Mouse (Mus musculus): ENCODE measurements around the gene Rab35. TPM values are rescaled to one million over a fixed set of nuclear protein-coding genes. Genes with fewer than 3 reads are reported as not detected.

Gene Rab35
- polyA plus RNA-seq, 2 experiments, result 19.8 to 62.6 TPM

GRCm38 (mm10) chr5:115630291-115630690 lies 1.4 kb upstream of the Rab35 start:
- Histone ChIP-seq H3K9me3 (ENCODE audit: control insufficient read depth, low read length) (no peaks in the 10 kb centered on the region), H3K4me3 (replicated peaks; ENCODE audit: low read length) (0 out of 2 replicates have a peak overlapping the region, but pooled peaks have one; percentile 81), H3K27me3 (ENCODE audit: control insufficient read depth, insufficient read depth, low read length) (no peaks in the 10 kb centered on the region), H3K9ac (ENCODE audit: low read depth, low read length, severe bottlenecking) (no peak overlapping the region), H3K36me3 (ENCODE audit: control insufficient read depth, insufficient read depth, low read length) (peaks cover 5% of the 10 kb centered on the region), H3K4me2 (replicated peaks; ENCODE audit: low read depth, low read length, severe bottlenecking) (no peak overlapping the region), H3K27ac (replicated peaks; ENCODE audit: low read depth, low read length) (no peak overlapping the region), H3K4me1 (ENCODE audit: control insufficient read depth, insufficient read depth, low read length) (peaks cover 14% of the 10 kb centered on the region)
- DNase-seq (ENCODE audit: low spot score), result no peak
- TF ChIP-seq POLR2A (IDR thresholded peaks at IDR 0.05; ENCODE audit: borderline replicate concordance, extremely low read depth, insufficient read depth, insufficient read length), result no peak
- WGBS, result 37% methylated on average over 5 of the region's 5 CpGs
- ATAC-seq (ENCODE audit: low FRiP score, low read depth), result no peak

GRCm38 (mm10) chr5:115632358-115632714 lies 628 bp downstream of the Rab35 start:
- Histone ChIP-seq H3K27me3 (ENCODE audit: control insufficient read depth, insufficient read depth, low read length) (no peaks in the 10 kb centered on the region), H3K4me2 (replicated peaks; ENCODE audit: low read depth, low read length, severe bottlenecking) (peak overlapping the region; percentile 74), H3K36me3 (ENCODE audit: control insufficient read depth, insufficient read depth, low read length) (peaks cover 6% of the 10 kb centered on the region), H3K4me1 (ENCODE audit: control insufficient read depth, insufficient read depth, low read length) (peaks cover 14% of the 10 kb centered on the region), H3K27ac (replicated peaks; ENCODE audit: low read depth, low read length) (peak overlapping the region; percentile 67; the same call in 1 of the 2 replicates), H3K9ac (ENCODE audit: low read depth, low read length, severe bottlenecking) (peak overlapping the region; percentile 83), H3K4me3 (replicated peaks; ENCODE audit: low read length) (peak overlapping the region; percentile 81), H3K9me3 (ENCODE audit: control insufficient read depth, low read length) (no peaks in the 10 kb centered on the region)
- DNase-seq (ENCODE audit: low spot score), result no peak
- ATAC-seq (ENCODE audit: low FRiP score, low read depth), result peak; percentile 1; the same call in 1 of the 2 replicates
- 3% methylated on average over 15 of the region's 30 CpGs for WGBS
- TF ChIP-seq POLR2A (IDR thresholded peaks at IDR 0.05; ENCODE audit: borderline replicate concordance, extremely low read depth, insufficient read depth, insufficient read length), result no peak

- ATAC-seq (ENCODE audit: low FRiP score, low read depth) (no peak), DNase-seq (ENCODE audit: low spot score) (no peak)
- peaks cover 14% of the 10 kb centered on the region for H3K4me1 ChIP-seq (ENCODE audit: control insufficient read depth, insufficient read depth, low read length)
- H3K27ac ChIP-seq (replicated peaks; ENCODE audit: low read depth, low read length), result no peak overlapping the region
- TF ChIP-seq POLR2A (IDR thresholded peaks at IDR 0.05; ENCODE audit: borderline replicate concordance, extremely low read depth, insufficient read depth, insufficient read length), result no peak
- 55% methylated on average over 4 of the region's 4 CpGs for whole genome bisulfite sequencing
- peak overlapping the region; percentile 83; the same call in 1 of the 2 replicates for H3K9ac ChIP-seq (ENCODE audit: low read depth, low read length, severe bottlenecking)
- peak overlapping the region; percentile 74 for H3K4me2 ChIP-seq (replicated peaks; ENCODE audit: low read depth, low read length, severe bottlenecking)
- H3K36me3 ChIP-seq (ENCODE audit: control insufficient read depth, insufficient read depth, low read length), result peaks cover 9% of the 10 kb centered on the region
- no peaks in the 10 kb centered on the region for H3K9me3 ChIP-seq (ENCODE audit: control insufficient read depth, low read length)
- no peaks in the 10 kb centered on the region for H3K27me3 ChIP-seq (ENCODE audit: control insufficient read depth, insufficient read depth, low read length)
- peak overlapping the region; percentile 81 for H3K4me3 ChIP-seq (replicated peaks; ENCODE audit: low read length)
Measured at GRCm38 (mm10) chr5:115633060-115633459, 1.4 kb downstream of the Rab35 start.

- 92% methylated on average over 8 of the region's 8 CpGs for WGBS
- no peak for DNase-seq (ENCODE audit: low spot score)
- no peaks in the 10 kb centered on the region for H3K9me3 ChIP-seq (ENCODE audit: control insufficient read depth, low read length)
- no peaks in the 10 kb centered on the region for H3K27me3 ChIP-seq (ENCODE audit: control insufficient read depth, insufficient read depth, low read length)
- H3K36me3 ChIP-seq (ENCODE audit: control insufficient read depth, insufficient read depth, low read length), result peaks cover 18% of the 10 kb centered on the region
- no peak overlapping the region for H3K4me3 ChIP-seq (replicated peaks; ENCODE audit: low read length)
- no peak overlapping the region for H3K9ac ChIP-seq (ENCODE audit: low read depth, low read length, severe bottlenecking)
- H3K4me1 ChIP-seq (ENCODE audit: control insufficient read depth, insufficient read depth, low read length), result peaks cover 14% of the 10 kb centered on the region
- ATAC-seq (ENCODE audit: low FRiP score, low read depth), result no peak
- no peak for TF ChIP-seq POLR2A (IDR thresholded peaks at IDR 0.05; ENCODE audit: borderline replicate concordance, extremely low read depth, insufficient read depth, insufficient read length)
- no peak overlapping the region for H3K27ac ChIP-seq (replicated peaks; ENCODE audit: low read depth, low read length)
- no peak overlapping the region for H3K4me2 ChIP-seq (replicated peaks; ENCODE audit: low read depth, low read length, severe bottlenecking)
Measured at GRCm38 (mm10) chr5:115634046-115634445, 2.3 kb downstream of the Rab35 start.

- no peak for ATAC-seq (ENCODE audit: low FRiP score, low read depth)
- TF ChIP-seq POLR2A (IDR thresholded peaks at IDR 0.05; ENCODE audit: borderline replicate concordance, extremely low read depth, insufficient read depth, insufficient read length), result no peak
- WGBS, result 86% methylated on average over 6 of the region's 6 CpGs
- peaks cover 33% of the 10 kb centered on the region for H3K36me3 ChIP-seq (ENCODE audit: control insufficient read depth, insufficient read depth, low read length)
- peaks cover 14% of the 10 kb centered on the region for H3K4me1 ChIP-seq (ENCODE audit: control insufficient read depth, insufficient read depth, low read length)
- no peak overlapping the region for H3K4me3 ChIP-seq (replicated peaks; ENCODE audit: low read length)
- H3K4me2 ChIP-seq (replicated peaks; ENCODE audit: low read depth, low read length, severe bottlenecking), result no peak overlapping the region
- no peaks in the 10 kb centered on the region for H3K27me3 ChIP-seq (ENCODE audit: control insufficient read depth, insufficient read depth, low read length)
- no peaks in the 10 kb centered on the region for H3K9me3 ChIP-seq (ENCODE audit: control insufficient read depth, low read length)
- no peak overlapping the region for H3K9ac ChIP-seq (ENCODE audit: low read depth, low read length, severe bottlenecking)
- DNase-seq (ENCODE audit: low spot score), result no peak
- H3K27ac ChIP-seq (replicated peaks; ENCODE audit: low read depth, low read length), result no peak overlapping the region
Measured at GRCm38 (mm10) chr5:115635536-115635935, 3.8 kb downstream of the Rab35 start.

- no peaks in the 10 kb centered on the region for H3K9me3 ChIP-seq (ENCODE audit: control insufficient read depth, low read length)
- H3K4me1 ChIP-seq (ENCODE audit: control insufficient read depth, insufficient read depth, low read length), result no peaks in the 10 kb centered on the region
- no peak overlapping the region for H3K4me3 ChIP-seq (replicated peaks; ENCODE audit: low read length)
- no peak overlapping the region for H3K9ac ChIP-seq (ENCODE audit: low read depth, low read length, severe bottlenecking)
- H3K4me2 ChIP-seq (replicated peaks; ENCODE audit: low read depth, low read length, severe bottlenecking), result no peak overlapping the region
- 91% methylated on average over 9 of the region's 9 CpGs for WGBS
- no peaks in the 10 kb centered on the region for H3K27me3 ChIP-seq (ENCODE audit: control insufficient read depth, insufficient read depth, low read length)
- no peak for TF ChIP-seq POLR2A (IDR thresholded peaks at IDR 0.05; ENCODE audit: borderline replicate concordance, extremely low read depth, insufficient read depth, insufficient read length)
- DNase-seq (ENCODE audit: low spot score), result no peak
- no peak overlapping the region for H3K27ac ChIP-seq (replicated peaks; ENCODE audit: low read depth, low read length)
- peaks cover 80% of the 10 kb centered on the region for H3K36me3 ChIP-seq (ENCODE audit: control insufficient read depth, insufficient read depth, low read length)
- ATAC-seq (ENCODE audit: low FRiP score, low read depth), result no peak
Measured at GRCm38 (mm10) chr5:115644192-115644591, 12.5 kb downstream of the Rab35 start.
